Mouse (Mus musculus) testis, adult 2 months (tissue): ENCODE results near the gene 9430097D07Rik. TPM values are rescaled to one million over a fixed set of nuclear protein-coding genes. Genes with fewer than 3 reads are reported as not detected.

Experiments
- H3K27ac ChIP-seq: fragments of 200-500 bp; 2 replicates; pipeline ENCODE4 v1.5.1; 2012; ENCODE audit warnings: low read depth, low read length; ENCODE audit not compliant: control insufficient read depth, insufficient read depth
- H3K27me3 ChIP-seq: fragments of 200-500 bp; 2 replicates; pipeline ENCODE4 v1.6.1; 2012; ENCODE audit warnings: mild to moderate bottlenecking, low read length, moderate library complexity; ENCODE audit not compliant: control insufficient read depth, insufficient read depth
- H3K36me3 ChIP-seq: fragments of 200-500 bp; 2 replicates; pipeline ENCODE4 v1.6.1; 2012; ENCODE audit warnings: mild to moderate bottlenecking, low read length; ENCODE audit not compliant: control insufficient read depth, insufficient read depth
- H3K4me1 ChIP-seq: fragments of 200-500 bp; 2 replicates; pipeline ENCODE4 v1.6.1; 2012; ENCODE audit warnings: low read length; ENCODE audit not compliant: control insufficient read depth, insufficient read depth
- H3K4me3 ChIP-seq: fragments of 200-500 bp; 2 replicates; pipeline ENCODE4 v1.5.1; 2012; ENCODE audit warnings: low read depth, mild to moderate bottlenecking, low read length, moderate library complexity, mixed read lengths; ENCODE audit not compliant: control insufficient read depth
- CTCF ChIP-seq: fragments of 200-500 bp; IDR thresholded peaks from 2 replicates; pipeline ENCODE4 v1.5.1; 2012; ENCODE audit warnings: low read depth, mild to moderate bottlenecking, inconsistent platforms, low read length, moderate library complexity; ENCODE audit not compliant: control insufficient read depth, insufficient read depth, insufficient replicate concordance
- POLR2A ChIP-seq: fragments of 200-500 bp; IDR thresholded peaks from 2 replicates; pipeline ENCODE4 v1.6.1; 2012; ENCODE audit warnings: low read depth, mild to moderate bottlenecking, inconsistent platforms, low read length, moderate library complexity; ENCODE audit not compliant: control insufficient read depth
- polyA plus RNA-seq: library from polyadenylated mRNA; depleted of rRNA; stranded (reverse); fragments of >200 nt; gene quantifications from 2 replicates; pipeline ENCODE4 v1.2.3, GENCODE M21; 2012; rRNA removed

9430097D07Rik gene
- polyA plus RNA-seq, 1 experiment = 2.3 TPM

DNA sequence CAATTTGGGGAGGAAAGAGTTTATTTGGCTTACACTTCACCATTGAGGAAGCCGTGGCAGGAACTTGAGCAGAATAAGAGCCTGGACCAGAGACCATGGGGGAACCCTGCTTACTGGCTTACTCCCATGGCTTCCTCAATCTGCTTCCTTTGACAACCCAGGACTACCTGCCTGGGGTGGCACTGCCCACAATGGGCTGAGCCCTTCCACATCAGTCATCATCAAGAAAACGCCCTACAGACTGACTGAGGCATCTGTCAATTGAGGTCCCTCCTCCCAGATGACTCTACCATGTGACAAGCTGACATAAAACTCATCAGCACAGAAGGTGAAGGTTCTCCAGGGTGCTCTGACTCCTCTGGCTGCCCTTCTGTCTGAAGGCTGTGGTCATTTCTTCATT lies 45.0 kb downstream of the 9430097D07Rik start:
- Histone ChIP-seq H3K4me3 (no peak overlapping the region), H3K27me3 (no peaks in the 10 kb centered on the region), H3K36me3 (no peaks in the 10 kb centered on the region), H3K4me1 (peaks cover 7% of the 10 kb centered on the region), H3K27ac (no peak overlapping the region)
- TF ChIP-seq CTCF (no peak), POLR2A (no peak)

DNA sequence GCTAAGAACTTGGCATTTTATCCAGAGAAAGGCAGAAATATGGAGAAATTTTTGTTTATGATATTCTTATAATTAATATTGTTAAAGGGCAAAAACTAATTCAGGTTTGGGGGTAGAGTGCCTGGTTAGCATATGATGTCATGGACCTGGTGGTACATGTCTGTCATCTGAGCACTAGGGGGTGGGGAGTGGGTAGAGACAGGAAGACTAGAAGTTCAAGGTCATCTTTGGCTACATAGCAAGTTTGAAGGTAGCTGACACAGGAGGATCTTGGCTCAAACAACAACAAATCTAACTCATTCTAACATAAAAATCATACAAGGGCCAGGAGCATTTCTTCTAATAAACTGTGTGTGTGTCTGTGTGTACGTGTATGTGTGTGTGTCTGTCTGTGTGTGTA lies 47.2 kb downstream of the 9430097D07Rik start:
- Histone ChIP-seq H3K36me3 (no peaks in the 10 kb centered on the region), H3K27ac (no peak overlapping the region), H3K4me1 (no peaks in the 10 kb centered on the region), H3K27me3 (no peaks in the 10 kb centered on the region), H3K4me3 (no peak overlapping the region)
- TF ChIP-seq POLR2A = no peak
- no peak for TF ChIP-seq CTCF

DNA sequence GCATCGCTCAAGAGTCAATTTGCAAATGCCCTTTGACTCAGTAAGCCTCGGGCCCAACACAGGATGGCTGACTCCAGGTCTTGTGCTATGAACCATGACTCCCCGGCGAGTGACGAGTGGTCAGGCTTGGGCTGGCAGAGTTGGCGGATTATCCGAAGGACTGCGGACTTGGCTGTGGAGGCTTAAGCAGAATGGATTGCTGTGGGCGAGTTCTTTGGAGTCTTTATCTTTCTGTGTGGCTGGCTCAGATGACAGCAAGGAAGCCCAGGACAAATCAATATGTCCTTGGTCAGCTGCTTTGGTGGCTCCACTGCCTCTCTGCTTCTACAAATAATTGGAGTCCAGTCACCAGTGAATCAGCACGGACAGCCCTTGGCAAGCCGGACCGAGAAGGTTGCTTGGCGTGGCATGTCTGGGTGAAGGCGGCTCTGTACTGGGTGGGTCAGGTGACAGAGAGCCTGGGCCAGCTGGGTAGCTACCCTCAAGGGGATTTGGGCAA lies 48.0 kb downstream of the 9430097D07Rik start:
- H3K27me3 ChIP-seq = no peaks in the 10 kb centered on the region
- H3K4me3 ChIP-seq = no peak overlapping the region
- H3K4me1 ChIP-seq = no peaks in the 10 kb centered on the region
- TF ChIP-seq POLR2A (no peak), CTCF (no peak)
- no peaks in the 10 kb centered on the region for H3K36me3 ChIP-seq
- no peak overlapping the region for H3K27ac ChIP-seq

DNA sequence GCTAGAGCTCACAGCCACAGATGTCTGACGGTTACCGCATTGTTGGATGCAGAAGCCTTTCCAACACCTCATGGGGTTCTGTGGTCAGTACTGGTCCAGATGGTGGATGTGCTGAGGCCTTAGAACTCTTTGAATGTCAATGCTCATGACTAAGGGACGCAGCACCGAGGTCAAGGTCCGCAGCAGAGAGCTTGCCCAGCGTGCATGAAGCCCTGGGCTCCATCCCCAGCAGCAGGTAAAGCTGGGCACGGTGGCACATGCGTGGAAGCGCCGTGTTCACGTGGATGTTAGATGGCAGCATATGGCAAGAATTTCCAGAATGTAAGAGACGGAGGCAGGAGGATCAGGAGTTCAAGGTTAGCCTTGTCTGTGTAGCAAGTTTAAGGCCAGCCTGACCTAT lies 49.7 kb downstream of the 9430097D07Rik start:
- Histone ChIP-seq H3K27ac (no peak overlapping the region), H3K4me1 (no peaks in the 10 kb centered on the region), H3K36me3 (no peaks in the 10 kb centered on the region), H3K27me3 (no peaks in the 10 kb centered on the region), H3K4me3 (no peak overlapping the region)
- TF ChIP-seq CTCF = no peak
- no peak for TF ChIP-seq POLR2A

DNA sequence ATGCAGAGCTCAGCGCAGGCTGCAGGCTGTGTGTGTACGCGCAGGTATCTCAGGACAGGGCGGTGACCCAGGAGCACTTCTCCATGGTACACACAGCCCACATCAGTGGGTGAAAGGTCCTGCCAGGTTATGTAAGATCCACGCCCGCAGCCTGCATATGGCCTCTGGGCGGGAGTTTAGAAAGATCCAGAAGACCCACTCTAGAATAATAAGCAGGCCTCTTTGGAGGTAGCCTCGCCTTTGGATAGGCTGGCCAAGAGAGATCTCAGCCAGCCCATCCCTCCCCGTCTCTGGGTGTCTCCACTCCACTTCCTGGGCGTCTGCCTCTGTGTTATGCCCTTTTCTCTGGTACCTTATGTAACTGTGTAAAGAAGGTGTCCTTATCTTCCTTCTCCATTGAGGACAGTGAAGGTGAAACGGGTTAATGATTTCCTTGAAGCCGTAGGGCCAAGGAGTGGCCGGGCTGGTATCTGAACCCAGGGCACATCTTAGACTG lies 50.9 kb downstream of the 9430097D07Rik start:
- H3K27me3 ChIP-seq = no peaks in the 10 kb centered on the region
- no peak overlapping the region for H3K27ac ChIP-seq
- no peaks in the 10 kb centered on the region for H3K36me3 ChIP-seq
- TF ChIP-seq POLR2A (no peak), CTCF (no peak)
- peaks cover 2% of the 10 kb centered on the region; the same call in 1 of the 2 replicates for H3K4me1 ChIP-seq
- H3K4me3 ChIP-seq = no peak overlapping the region

Other genes with a start within 250 kb of the 9430097D07Rik start
- gene Ciz1, start 223.4 kb downstream of the 9430097D07Rik start, polyA plus RNA-seq = 255 and 278 TPM in 2 replicates
- 36.3 and 39.4 TPM in 2 replicates for gene Dnm1, start 222.3 kb downstream of the 9430097D07Rik start, polyA plus RNA-seq
- gene 1110008P14Rik, start 193.7 kb downstream of the 9430097D07Rik start, polyA plus RNA-seq = 92.9 and 102 TPM in 2 replicates
- 197 and 328 TPM in 2 replicates for gene Lcn2, start 187.4 kb downstream of the 9430097D07Rik start, polyA plus RNA-seq
- 7.5 and 7.6 TPM in 2 replicates for gene Ptges2, start 179.8 kb downstream of the 9430097D07Rik start, polyA plus RNA-seq
- gene Naif1, start 125.2 kb downstream of the 9430097D07Rik start, polyA plus RNA-seq = 19.9 and 22.7 TPM in 2 replicates
- gene Slc25a25, start 124.2 kb downstream of the 9430097D07Rik start, polyA plus RNA-seq = 36.7 and 38.4 TPM in 2 replicates
- gene Fam102a, start 40.4 kb downstream of the 9430097D07Rik start, polyA plus RNA-seq = 15.4 and 17.6 TPM in 2 replicates
- gene Dpm2, start 4.8 kb downstream of the 9430097D07Rik start, polyA plus RNA-seq = 100 and 110 TPM in 2 replicates
- gene Pip5kl1, start 887 bp downstream of the 9430097D07Rik start, polyA plus RNA-seq = 39.7 and 47.8 TPM in 2 replicates
- gene St6galnac4, start 11.4 kb upstream of the 9430097D07Rik start, polyA plus RNA-seq = 1.4 and 1.6 TPM in 2 replicates
- gene St6galnac6, start 24.0 kb upstream of the 9430097D07Rik start, polyA plus RNA-seq = 17.6 and 24.7 TPM in 2 replicates
- 172 and 177 TPM in 2 replicates for gene Ak1, start 46.1 kb upstream of the 9430097D07Rik start, polyA plus RNA-seq
- 6.5 and 7.9 TPM in 2 replicates for gene Eng, start 70.9 kb upstream of the 9430097D07Rik start, polyA plus RNA-seq
- gene Fpgs, start 128.5 kb upstream of the 9430097D07Rik start, polyA plus RNA-seq = 39.4 and 45.3 TPM in 2 replicates
- gene Cdk9, start 137.4 kb upstream of the 9430097D07Rik start, polyA plus RNA-seq = 105 and 121 TPM in 2 replicates
- 1.9 and 2.3 TPM in 2 replicates for gene Sh2d3c, start 145.4 kb upstream of the 9430097D07Rik start, polyA plus RNA-seq
- gene 6330409D20Rik, start 165.3 kb upstream of the 9430097D07Rik start, polyA plus RNA-seq = 0.10 and 0.16 TPM in 2 replicates
- gene Tor2a, start 181.6 kb upstream of the 9430097D07Rik start, polyA plus RNA-seq = 17.9 and 18.3 TPM in 2 replicates
- 132 and 146 TPM in 2 replicates for gene Ttc16, start 199.9 kb upstream of the 9430097D07Rik start, polyA plus RNA-seq
- gene Ptrh1, start 200.1 kb upstream of the 9430097D07Rik start, polyA plus RNA-seq = 24.7 and 34.2 TPM in 2 replicates
- 51.6 and 54.7 TPM in 2 replicates for gene Cfap157, start 208.7 kb upstream of the 9430097D07Rik start, polyA plus RNA-seq